Mouse (Mus musculus) fibroblast of lung, adult 2 months (primary cell): Measurements from ENCODE around the gene Fsip1.
"Not testable (repeated sequence)": the region's sequence is repeated elsewhere in the genome, so short reads cannot be mapped to it uniquely, and the experiment has no call there.

Source experiments
- DNase-seq: peaks from one replicate; pipeline ENCODE4 v3.0.0-alpha.2; 2011; ENCODE audit warnings: low read depth

Gene Fsip1

DNA sequence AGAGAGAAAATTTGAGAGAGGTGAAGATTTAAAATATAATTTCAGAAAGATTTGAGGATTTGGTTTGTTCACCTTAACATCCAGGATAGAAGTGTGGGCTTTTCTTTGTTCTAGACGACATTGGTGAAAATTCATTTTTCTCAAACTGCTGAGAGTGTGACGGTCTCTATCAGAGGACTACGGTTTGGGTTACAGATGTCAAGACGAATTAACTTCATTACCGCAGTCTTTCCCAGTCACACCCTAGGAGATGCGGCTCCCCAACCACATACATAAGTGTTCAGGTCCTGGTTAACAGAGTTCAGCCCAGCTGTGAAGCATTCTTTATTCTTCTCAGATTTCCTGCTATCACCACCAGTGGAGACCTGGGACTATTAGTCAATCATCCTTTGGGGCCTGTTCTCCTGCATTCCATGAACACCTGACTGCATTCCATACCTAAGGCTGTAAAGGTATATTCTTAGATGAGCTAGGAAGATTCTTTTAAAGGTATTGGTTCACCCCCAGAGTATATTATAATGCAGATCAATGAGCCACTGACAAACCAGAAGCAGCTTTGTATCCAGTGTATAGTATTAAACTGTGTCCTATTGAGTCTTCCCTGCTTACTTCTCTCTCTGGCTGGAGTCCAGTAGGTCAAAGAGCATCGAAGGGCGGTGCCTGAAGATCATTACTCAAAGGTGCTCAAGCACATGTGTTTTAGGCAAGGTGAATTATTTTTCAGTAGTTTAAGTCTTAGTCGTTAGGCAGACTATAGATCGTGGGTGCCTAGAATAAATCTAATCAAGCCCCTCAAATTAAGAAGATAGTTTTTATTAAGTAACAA is 82.0 kb downstream of the Fsip1 start:
- DNase-seq, result no peak

DNA sequence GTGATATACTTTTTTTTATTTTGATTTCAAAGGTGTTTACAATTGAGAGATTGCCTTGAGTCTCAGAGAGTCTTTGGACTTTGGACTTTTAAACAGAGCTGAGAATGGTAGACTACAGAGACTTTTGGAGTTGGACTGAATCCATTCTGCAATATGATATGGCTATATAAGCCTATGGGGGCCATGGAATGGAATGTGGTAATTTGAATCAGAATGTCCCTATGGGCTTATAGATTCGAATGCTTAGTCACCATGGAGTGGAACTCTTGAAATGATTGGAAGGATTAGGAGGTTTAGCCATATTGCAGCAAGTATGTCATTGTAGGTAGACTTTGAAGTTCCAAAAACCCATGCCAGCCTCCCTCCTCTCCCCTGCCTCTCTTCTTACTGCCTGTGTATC is 88.5 kb downstream of the Fsip1 start:
- DNase-seq, result no peak

DNA sequence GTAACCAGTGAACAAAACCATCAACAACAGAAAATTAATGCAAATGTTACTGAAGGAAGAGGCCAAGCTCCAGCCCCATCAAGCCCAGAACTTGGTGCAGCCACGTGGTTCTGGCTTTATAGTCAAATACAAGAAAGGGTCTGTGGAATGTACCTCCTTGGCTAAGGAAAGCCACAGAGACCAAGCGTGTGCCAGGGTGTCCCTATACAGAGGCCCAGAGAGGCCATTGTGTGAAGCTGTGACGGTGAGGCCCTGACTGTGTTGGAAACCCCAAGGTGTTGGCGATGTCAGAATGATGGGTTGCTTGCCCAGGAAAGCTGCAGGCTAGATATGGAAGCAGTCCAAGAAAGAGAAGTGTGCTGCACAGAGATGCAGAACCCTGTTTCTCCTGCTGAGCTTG is 89.0 kb downstream of the Fsip1 start:
- DNase-seq, result no peak

DNA sequence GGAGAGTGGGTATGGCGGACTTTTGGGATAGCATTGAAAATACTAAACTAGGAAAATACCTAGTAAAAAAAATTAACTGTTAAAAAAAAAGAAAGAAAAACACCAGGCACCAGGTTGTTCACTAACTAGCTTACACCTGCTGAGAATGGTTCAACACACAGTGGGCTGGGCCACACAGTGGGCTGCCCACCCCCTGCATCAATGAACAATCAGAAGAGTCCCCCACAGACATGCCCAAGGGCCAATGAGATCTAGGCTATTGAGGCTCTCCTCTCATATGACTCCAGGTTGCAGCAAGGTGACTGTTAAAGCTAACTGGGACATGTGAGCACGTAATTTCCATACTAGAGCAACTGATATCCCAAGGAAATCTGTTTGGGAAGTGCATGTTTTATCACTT is 91.1 kb downstream of the Fsip1 start:
- no peak for DNase-seq

DNA sequence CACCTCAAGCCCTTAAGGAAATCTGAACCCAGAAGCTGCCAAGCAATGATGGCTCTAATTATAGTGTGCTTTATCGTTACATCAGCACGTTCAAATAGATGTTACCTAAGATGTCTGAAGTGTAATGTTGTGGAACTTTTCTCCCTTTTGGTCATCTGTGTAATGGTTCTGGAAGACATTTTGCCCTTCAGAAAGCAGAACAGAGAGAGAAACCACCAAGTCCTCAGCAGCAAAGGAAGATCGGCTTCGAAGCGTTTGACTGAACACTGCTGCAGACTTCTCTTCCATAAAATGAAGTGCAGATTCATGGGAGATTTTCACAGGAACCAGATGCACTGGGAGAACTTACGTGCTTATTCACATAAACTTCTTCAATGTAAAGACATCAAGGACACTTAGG is 92.6 kb downstream of the Fsip1 start:
- no peak for DNase-seq

DNA sequence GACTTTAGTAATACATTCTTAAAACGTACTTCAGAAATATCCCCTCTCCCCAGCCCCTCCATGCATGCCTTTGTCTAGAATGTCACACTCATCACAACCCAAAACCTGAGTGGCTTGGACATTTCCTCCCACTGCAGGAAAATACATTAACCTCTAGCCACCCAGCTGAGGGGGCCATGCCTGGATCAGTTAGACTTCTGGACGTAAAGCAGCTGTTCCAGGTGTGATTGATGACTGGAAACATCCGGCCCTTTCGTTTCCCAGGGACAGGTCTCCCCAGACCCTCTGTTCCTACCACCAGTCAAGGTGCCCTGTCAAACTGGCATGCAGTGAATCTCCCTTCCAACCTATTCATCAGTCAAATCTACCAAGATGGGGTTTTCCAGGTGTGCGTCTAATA is 94.3 kb downstream of the Fsip1 start:
- no peak for DNase-seq

DNA sequence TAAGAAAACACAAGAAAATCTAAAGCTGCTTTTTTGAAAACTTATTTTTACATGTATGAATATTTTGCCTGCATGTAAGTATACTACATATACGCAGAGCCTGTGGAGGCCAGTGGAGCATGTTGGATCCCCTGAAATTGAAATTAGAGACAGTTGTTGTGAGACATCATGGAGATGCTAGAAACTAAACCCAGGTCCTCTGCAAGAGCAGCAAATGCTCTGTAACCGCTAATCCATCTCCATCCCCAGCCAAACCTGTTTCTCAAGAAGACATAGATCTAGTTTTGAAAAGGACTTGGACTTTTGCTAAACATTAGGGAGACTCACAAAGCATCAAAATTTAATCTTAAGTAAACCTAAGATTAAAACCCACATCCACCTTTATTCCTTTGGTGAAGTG is 95.8 kb downstream of the Fsip1 start:
- no peak for DNase-seq

DNA sequence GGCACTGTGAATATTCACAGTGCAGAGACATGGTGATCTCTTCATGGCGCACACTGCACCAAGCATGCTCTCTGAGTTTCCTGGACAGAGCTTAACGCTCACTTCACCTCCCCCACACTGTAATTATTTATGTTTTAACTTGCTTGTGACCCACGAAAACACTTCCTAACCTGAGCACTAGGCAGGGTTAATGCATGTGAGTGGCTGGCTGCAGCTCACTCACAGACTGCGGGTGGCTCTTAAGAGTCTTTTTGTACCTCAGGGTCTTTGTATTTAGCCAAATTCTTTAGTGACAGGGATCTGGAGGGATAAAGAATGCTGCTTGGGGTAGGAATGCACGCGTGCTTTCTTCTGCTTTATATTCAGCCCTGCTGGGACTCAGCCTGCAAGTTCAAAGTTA is 96.2 kb downstream of the Fsip1 start:
- DNase-seq, result no peak

DNA sequence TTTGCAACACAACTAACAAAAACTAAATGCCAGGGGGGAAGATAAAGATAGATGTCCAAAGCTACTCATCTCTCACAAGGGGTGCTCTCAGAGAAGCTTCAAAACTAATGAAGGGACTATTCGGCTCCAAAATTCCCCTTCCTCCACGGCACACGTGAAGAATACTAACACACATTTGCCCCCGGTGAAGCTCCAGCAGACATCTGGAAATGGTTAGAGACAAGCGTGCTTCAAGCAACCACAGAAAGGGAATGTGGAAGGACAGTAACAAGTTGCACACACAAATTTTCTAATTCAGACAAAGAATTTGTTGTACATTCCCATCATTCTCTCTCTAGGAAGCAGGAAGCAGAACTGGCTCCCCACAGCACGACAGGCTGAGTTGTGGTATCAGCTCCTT is 97.6 kb downstream of the Fsip1 start:
- no peak for DNase-seq

DNA sequence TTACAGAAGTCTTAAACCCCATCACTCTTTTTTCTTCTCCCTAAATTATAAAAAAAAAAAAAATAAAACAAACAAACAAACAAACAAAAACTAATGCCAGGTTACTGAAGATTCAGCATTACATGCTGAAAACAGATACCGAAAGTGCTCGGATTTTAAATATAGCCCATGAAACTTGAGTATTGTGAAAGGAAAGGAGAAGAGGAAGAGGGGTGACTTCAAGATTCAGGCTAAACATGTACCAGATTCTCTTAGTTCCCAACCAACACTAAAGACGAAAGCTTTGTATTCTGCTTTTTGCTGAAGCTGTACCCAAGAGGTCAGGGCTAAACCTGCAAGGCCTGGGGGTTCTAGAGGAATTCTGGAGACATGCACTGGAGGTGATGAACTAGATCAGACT is 98.7 kb downstream of the Fsip1 start:
- no peak for DNase-seq

DNA sequence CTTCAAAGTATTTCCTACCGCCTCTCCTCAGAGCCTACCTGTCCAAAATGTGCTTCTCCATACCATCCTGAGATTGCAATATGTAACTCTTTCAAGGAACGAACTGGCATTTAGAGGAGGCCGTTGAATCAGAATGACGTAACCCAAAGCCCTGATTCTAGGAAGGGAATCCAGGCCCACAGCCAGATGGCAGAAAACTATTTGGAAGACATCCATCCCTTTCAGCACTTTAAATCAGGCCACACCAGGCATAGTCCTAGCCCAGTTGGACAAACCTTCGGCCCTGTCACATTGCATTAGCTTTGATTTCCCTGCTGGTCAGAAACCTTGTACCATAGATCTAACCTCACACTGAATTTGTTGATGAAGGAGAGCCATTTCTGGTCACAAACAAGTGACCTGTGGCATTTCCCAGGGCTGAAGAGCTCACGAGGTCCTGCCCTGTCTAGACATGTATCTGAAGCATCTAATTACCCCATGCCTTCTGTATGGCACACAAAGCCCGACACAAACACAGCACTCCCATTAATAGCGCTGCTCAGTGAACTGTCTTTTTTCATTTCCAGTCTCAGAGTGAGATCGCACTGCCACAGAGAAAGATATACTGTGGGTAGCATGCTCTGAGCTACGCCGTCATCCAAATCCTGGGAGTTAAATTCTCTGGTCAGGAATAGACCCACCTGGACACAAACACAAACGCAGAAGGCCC is 106.8 kb downstream of the Fsip1 start:
- DNase-seq, result peak; percentile 94

DNA sequence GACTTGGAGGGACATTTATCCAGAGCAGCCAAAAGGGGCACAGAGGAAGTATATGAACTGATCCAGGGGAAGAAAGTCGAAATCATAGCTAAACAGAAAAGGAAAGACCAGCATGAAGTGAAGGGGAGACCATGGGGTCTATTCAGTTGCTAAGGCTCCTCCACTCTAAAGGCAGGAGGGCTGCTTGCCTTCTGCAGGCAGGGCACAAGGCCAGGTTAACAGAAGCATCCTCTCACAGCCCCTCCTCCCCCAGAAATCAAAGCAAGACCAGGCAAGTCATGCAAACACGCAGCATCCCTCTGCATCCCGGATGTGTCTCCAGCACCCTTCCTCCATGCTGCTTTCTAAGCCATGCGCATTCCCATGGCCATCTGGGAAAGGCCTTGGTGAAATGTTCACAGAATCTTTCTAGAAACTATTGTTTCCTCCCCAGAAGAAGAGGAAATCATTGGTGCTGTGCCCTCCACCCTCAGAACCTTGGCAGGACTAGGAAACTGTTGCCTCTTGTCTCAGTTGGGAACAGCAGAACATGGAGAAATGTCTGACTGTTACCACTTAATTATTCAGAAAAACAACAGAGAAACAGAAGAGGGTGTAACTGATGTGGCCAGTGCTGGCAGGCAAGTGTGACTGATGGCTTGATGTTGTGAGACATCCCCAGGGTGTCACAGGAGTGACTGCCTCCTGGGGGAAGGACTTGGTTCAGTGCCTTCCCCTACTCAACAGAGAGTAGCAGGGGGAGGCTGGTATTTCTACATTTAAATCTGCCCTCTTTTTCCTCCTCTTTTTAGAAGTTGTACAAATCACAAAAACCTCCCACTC is 108.2 kb downstream of the Fsip1 start:
- no peak for DNase-seq

DNA sequence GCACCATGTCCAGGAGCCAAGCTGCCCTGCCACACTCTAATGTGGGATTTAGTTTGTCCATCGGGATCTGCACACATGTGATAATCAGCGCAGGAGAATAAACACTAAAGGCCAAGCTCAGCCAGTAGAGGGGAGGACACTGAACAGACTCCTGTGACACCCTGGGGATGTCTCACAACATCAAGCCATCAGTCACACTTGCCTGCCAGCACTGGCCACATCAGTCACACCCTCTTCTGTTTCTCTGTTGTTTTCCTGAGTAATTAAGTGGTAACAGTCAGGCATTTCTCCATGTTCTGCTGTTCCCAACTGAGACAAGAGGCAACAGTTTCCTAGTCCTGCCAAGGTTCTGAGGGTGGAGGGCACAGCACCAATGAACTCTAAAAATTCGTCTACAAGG is 109.0 kb downstream of the Fsip1 start:
- not testable (repeated sequence) for DNase-seq

DNA sequence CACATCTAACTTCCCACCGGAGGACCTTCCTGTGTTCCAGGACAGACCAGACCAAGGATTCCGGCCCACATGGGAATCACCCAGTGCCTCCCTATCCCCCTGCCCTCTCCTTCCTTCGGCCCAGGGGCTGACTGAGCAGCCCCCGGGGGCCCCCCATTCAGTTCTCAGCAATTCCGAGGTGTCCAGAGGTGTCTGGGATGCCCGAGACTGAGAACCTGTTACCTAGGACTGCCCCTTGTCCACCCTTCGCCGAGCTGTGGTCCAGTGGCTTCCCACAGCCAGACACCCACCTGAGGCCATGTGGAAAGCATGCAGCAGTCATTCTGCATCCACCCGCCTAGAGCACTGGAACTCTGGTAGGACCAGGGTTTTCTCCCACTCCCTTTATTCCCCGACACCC is 115.1 kb downstream of the Fsip1 start:
- DNase-seq, result no peak

DNA sequence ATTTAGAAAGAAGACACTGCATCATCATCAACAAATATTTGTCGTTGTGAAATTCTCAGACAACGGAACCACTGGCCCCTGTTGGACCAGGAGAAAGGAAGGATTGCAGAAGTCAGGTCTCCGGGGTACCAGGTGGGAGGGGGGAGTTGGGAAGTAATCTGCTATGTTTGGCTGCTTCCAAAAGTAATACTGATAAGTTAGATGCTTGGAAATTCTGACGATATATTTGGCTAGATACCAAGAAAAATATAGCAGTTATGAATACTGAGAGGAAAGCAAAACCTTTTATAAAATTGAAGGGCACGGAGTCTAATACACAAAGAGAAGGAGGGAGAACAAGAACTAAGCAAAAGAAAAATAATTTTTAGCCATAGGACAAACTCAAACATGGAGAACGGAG is 117.5 kb downstream of the Fsip1 start:
- DNase-seq, result no peak

DNA sequence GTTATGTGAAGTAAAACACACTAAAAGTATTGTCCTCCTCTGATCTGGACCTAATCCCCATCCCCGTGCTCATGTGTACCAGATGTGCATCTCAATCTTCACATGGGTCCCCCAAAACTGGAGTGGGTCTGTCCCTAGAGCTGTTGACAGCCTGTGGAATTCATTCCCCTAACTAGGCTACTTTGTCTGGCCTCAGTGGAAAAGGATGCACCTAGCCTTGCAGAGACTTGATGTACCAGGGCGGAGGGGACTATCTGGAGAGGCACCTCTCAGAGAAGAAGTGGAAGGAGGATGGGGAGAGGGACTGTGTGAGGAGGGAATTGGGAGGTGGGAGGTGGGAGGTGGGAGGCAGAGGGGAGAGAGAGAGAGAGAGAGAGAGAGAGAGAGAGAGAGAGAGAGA is 119.0 kb downstream of the Fsip1 start:
- DNase-seq, result no peak

DNA sequence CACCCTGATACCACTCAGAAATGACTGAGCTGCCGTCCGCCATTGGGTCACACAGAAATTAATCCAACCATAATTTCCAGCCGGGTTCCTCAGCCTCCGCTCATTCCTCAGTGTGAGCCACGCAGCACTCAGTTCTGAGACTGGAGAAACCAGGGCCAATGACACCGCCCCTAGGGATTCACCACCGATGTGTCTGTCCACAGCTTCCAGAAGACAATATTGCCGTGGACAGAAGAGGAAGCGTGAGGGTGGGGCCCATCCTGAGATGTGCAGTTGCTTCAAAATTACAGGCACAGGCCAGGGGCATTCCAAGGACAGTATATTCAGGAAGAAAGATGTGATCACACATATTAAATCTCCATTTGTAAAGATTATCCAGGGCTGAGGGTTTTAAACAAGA is 119.7 kb downstream of the Fsip1 start:
- DNase-seq, result no peak

DNA sequence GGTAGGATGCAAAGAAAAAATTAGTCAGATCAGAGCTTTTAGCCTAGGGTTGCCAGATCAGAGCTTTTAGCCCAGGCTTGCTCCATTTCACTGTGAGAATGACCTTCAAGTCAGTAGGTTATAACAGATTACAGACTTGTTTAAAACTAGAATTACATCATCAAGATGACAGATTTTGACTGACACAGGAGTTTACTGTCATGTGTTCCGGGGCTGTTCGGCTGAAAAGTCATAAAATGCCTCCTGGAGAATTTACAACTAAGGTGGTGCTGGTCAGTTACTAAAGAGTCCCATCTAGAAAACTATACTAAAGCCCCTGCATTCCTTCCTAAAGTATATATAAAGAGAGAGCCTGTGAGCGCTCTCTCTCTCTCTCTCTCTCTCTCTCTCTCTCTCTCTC is 128.5 kb downstream of the Fsip1 start:
- DNase-seq, result no peak

DNA sequence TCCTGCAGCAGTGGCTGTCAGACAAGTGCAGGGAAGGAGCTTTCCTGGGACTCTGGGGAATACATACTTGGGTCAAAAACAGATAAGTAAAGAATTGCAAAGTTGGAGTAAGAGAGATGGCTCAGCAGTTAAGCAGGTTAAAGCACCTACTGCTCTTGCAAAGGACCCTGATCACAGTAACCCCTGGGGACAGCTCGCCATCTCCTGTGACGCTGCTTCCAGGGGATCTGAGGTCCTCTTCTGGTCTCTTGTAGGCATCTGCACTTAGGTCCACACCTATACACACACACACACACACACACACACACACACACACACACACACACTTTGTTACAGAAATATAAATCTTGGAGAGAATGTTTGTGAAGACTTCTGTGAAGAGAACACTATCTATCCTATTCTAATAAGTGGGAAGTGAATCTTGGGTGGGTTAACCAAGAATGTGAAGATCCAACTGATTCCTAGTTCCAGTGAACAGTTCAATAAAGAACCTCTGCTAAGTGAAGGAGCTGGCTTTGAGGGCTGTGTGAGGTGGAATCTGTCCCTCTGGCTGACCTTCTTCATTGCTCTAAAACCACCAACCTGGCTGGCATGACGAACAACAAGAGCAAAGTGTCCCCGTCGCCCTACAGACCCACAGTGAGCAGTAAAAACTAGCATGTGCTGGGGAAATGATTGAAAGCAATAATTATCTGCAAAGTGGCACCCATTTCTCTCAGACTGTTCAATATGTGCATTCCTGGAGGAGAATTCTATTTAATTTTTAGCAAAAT is 129.1 kb downstream of the Fsip1 start:
- DNase-seq, result no peak

DNA sequence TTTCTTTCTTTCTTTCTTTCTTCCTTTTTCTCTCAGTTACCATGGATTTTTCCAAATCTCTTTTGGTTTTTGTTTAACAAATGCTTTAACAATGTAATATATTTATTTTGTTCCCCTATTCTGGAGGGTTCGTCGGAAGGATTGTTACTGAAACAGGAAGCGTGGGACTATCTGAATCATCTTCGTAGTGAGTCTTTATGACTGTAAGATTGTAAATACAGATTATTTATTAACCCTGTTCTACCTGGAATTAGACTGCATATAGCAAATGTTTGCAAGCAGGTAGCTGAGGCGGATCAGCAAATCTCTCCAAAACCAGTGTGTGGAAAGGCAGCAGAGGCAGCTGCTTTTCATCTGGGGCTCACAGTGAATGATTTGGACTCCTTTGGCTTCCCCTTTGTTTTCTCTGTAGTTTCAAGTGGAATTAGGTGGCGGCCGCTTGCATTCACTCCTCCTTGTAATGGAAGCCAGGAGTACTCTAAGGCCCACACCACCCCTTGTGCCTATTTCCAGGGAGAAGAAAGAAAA is 130.8 kb downstream of the Fsip1 start:
- no peak for DNase-seq

DNA sequence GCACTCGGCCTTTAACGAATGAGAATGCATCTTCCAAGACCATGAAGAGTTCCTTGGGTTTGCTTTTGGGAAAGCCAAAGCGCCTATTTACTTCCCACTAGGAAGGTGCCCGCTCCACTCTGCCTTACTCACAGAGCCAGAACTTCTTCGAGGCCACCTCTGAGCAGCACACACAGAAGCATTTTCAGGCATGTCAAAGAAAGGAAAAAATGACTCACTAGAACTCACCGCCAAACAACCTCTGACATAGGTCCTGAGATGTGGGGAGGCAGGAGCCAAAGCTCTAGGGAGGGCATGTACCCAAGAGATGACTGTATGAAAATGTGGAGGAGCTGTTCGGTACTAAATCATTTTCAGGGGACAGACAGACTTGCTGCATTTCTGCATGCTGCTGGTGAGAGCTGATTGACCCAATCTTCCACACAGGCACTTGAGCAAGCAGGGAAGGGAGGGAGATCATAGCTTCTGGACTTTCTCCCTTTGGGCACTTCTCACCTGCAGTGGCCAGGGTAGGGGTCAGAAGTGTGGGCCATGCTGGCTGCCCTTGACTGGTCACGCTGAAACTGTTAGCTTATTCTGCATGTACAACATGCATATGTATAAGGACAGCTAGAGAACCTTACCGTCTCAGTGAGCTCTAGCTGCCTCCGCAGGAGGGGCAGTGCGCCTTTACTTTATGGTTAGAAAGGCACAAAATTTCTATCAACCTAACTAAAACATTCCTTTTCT is 131.4 kb downstream of the Fsip1 start:
- DNase-seq, result peak; percentile 33
